Mouse (Mus musculus) myocyte (in vitro differentiated cells): ENCODE results near the gene Map2k3. TPM values are rescaled to one million over a fixed set of nuclear protein-coding genes. Genes with fewer than 3 reads are reported as not detected.

Experiments used
- H3K27me3 ChIP-seq: one replicate; pipeline ENCODE4 v1.6.1; 2011; ENCODE audit not compliant: control insufficient read depth, insufficient read depth, insufficient read length
- H3K36me3 ChIP-seq: one replicate; pipeline ENCODE4 v1.6.1; 2011; ENCODE audit not compliant: control insufficient read depth, insufficient read depth
- H3K4me2 ChIP-seq: one replicate; pipeline ENCODE4 v1.6.1; 2011; ENCODE audit warnings: low read depth, control low read depth
- H3K4me3 ChIP-seq: one replicate; pipeline ENCODE4 v1.5.1; 2011; ENCODE audit warnings: mild to moderate bottlenecking, control low read depth, moderate library complexity
- H3K79me2 ChIP-seq: one replicate; pipeline ENCODE4 v1.6.1; 2011; ENCODE audit not compliant: control insufficient read depth, insufficient read depth
- H3ac ChIP-seq: one replicate; pipeline ENCODE4 v1.6.1; 2011; ENCODE audit not compliant: control insufficient read depth, insufficient read length
- CEBPB ChIP-seq: IDR thresholded peaks from 2 replicates; pipeline ENCODE4 v1.6.1; 2011; ENCODE audit warnings: mild to moderate bottlenecking, moderate library complexity; ENCODE audit not compliant: poor library complexity, insufficient read depth, severe bottlenecking
- E2F4 ChIP-seq: IDR thresholded peaks from one replicate; pipeline ENCODE4 v1.6.1; 2011; ENCODE audit warnings: mild to moderate bottlenecking, control low read depth, moderate library complexity; ENCODE audit not compliant: insufficient read depth
- MAX ChIP-seq: IDR thresholded peaks from one replicate; pipeline ENCODE4 v1.6.1; 2011; ENCODE audit warnings: low read depth, mild to moderate bottlenecking, control low read depth
- MYOD1 ChIP-seq, 3 experiments: IDR thresholded peaks; one replicate each; pipeline ENCODE4 v1.6.1; 2011; ENCODE audit warnings: control low read depth in 2 of 3, low read depth in 2 of 3, mild to moderate bottlenecking in 2 of 3, moderate library complexity in 1 of 3; ENCODE audit not compliant: insufficient read length in 2 of 3, control insufficient read depth in 1 of 3
- MYOG ChIP-seq, 3 experiments: IDR thresholded peaks; one replicate each; pipeline ENCODE4 v1.6.1; 2011; ENCODE audit warnings: control low read depth in 2 of 3, low read depth in 2 of 3, mild to moderate bottlenecking in 2 of 3; ENCODE audit not compliant: insufficient read length in 2 of 3, control insufficient read depth in 1 of 3, insufficient read depth in 1 of 3
- POLR2A ChIP-seq: IDR thresholded peaks from one replicate; pipeline ENCODE4 v1.6.1; 2011; ENCODE audit warnings: low read depth, mild to moderate bottlenecking, control low read depth, moderate library complexity; ENCODE audit not compliant: insufficient read length
- POLR2AphosphoS2 ChIP-seq: IDR thresholded peaks from one replicate; pipeline ENCODE4 v1.6.1; 2011; ENCODE audit warnings: low read depth, control low read depth; ENCODE audit not compliant: insufficient read length
- REST ChIP-seq: IDR thresholded peaks from one replicate; pipeline ENCODE4 v1.6.1; 2011; ENCODE audit warnings: mild to moderate bottlenecking, control low read depth, moderate library complexity; ENCODE audit not compliant: insufficient read depth, insufficient read length
- SRF ChIP-seq: IDR thresholded peaks from one replicate; pipeline ENCODE4 v1.6.1; 2011; ENCODE audit warnings: low read depth; ENCODE audit not compliant: control insufficient read depth, insufficient read length
- TCF12 ChIP-seq: IDR thresholded peaks from one replicate; pipeline ENCODE4 v1.6.1; 2011; ENCODE audit warnings: mild to moderate bottlenecking, control low read depth; ENCODE audit not compliant: poor library complexity, insufficient read depth, severe bottlenecking
- TCF3 ChIP-seq: IDR thresholded peaks from one replicate; pipeline ENCODE4 v1.6.1; 2011; ENCODE audit warnings: low read depth, control low read depth; ENCODE audit not compliant: insufficient read length
- USF1 ChIP-seq: IDR thresholded peaks from one replicate; pipeline ENCODE4 v1.6.1; 2011; ENCODE audit warnings: low read depth, mild to moderate bottlenecking, control low read depth, moderate library complexity
- polyA plus RNA-seq: library from polyadenylated mRNA; unstranded; fragments of >200 nt; fragmentation: generic; extraction: Trizol; gene quantifications from one replicate; pipeline ENCODE4 v1.2.1, GENCODE M21; 2012; ENCODE audit warnings: missing spikeins

Map2k3 gene
- polyA plus RNA-seq, 1 experiment = 68.5 TPM

GRCm38 (mm10) chr11:60935975-60936373 is 4.1 kb downstream of the Map2k3 start:
- peaks cover 90% of the 10 kb centered on the region for H3K79me2 ChIP-seq
- H3K27me3 ChIP-seq = no peaks in the 10 kb centered on the region
- no peak overlapping the region for H3ac ChIP-seq
- peak overlapping the region; percentile 57 for H3K4me3 ChIP-seq
- TF ChIP-seq CEBPB (no peak), MYOD1 (IDR thresholded peaks at IDR 0.05; ENCODE audit: control insufficient read depth in 1 of 3, insufficient read length in 2 of 3, low read depth in 2 of 3) (no peak), TCF12 (no peak), E2F4 (no peak), TCF3 (no peak), SRF (no peak), USF1 (no peak), POLR2AphosphoS2 (no peak), POLR2A (no peak), MYOG (IDR thresholded peaks at IDR 0.05; ENCODE audit: control insufficient read depth in 1 of 3, insufficient read depth in 1 of 3, insufficient read length in 2 of 3, low read depth in 2 of 3) (no peak), REST (no peak), MAX (no peak)
- H3K4me2 ChIP-seq = peak overlapping the region; percentile 94
- H3K36me3 ChIP-seq = peaks cover 7% of the 10 kb centered on the region

DNA sequence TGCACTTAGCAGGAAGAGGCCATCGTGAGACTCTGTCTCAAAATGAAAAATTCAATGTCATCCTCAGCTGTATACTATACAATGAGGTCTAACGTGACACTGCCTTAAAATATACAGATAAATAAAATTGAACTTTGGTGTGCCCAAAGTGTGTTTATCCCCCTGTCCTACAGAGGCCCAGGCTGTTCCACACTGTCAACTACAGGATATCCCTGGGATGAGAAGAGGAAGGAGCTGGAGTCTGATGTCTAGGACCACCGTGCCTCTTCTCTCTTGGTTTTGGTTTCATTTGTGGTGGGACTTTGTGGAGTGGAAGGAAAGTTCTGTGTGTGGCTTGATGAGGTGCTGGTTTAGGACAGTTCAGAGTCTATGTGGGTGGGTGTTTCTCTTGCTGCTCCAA is 5.8 kb downstream of the Map2k3 start:
- Histone ChIP-seq H3K4me2 (no peak overlapping the region), H3K36me3 (peaks cover 7% of the 10 kb centered on the region)
- TF ChIP-seq E2F4 (no peak), MAX (no peak), REST (no peak), SRF (no peak), MYOD1 (IDR thresholded peaks at IDR 0.05; ENCODE audit: control insufficient read depth in 1 of 3, insufficient read length in 2 of 3, low read depth in 2 of 3) (no peak), POLR2AphosphoS2 (no peak), POLR2A (no peak), TCF12 (no peak), TCF3 (no peak), USF1 (no peak)

GRCm38 (mm10) chr11:60939487-60939886 is 7.7 kb downstream of the Map2k3 start:
- Histone ChIP-seq H3K79me2 (peaks cover 72% of the 10 kb centered on the region), H3K36me3 (peaks cover 7% of the 10 kb centered on the region), H3ac (no peak overlapping the region), H3K4me2 (peak overlapping the region; percentile 1), H3K4me3 (no peak overlapping the region), H3K27me3 (no peaks in the 10 kb centered on the region)
- no peak for TF ChIP-seq USF1
- peak in 1 of 3 experiments; percentile 27 for TF ChIP-seq MYOG (IDR thresholded peaks at IDR 0.05; ENCODE audit: control insufficient read depth in 1 of 3, insufficient read depth in 1 of 3, insufficient read length in 2 of 3, low read depth in 2 of 3)
- no peak for TF ChIP-seq TCF3
- TF ChIP-seq MYOD1 (IDR thresholded peaks at IDR 0.05; ENCODE audit: control insufficient read depth in 1 of 3, insufficient read length in 2 of 3, low read depth in 2 of 3) = peak in 1 of 3 experiments; percentile 35

More for the DNA sequence above, 5.8 kb downstream of the Map2k3 start:
- Histone ChIP-seq H3ac (no peak overlapping the region), H3K27me3 (no peaks in the 10 kb centered on the region), H3K79me2 (peaks cover 91% of the 10 kb centered on the region), H3K4me3 (no peak overlapping the region)

GRCm38 (mm10) chr11:60940501-60940900 is 8.7 kb downstream of the Map2k3 start:
- H3K36me3 ChIP-seq = peaks cover 7% of the 10 kb centered on the region
- H3K27me3 ChIP-seq = no peaks in the 10 kb centered on the region
- TF ChIP-seq USF1 = no peak
- TF ChIP-seq E2F4 = no peak
- TF ChIP-seq SRF = no peak
- no peak for TF ChIP-seq REST
- no peak for TF ChIP-seq POLR2A
- H3K4me2 ChIP-seq = no peak overlapping the region
- peaks cover 62% of the 10 kb centered on the region for H3K79me2 ChIP-seq
- no peak overlapping the region for H3K4me3 ChIP-seq
- H3ac ChIP-seq = no peak overlapping the region

- no peak overlapping the region for H3K4me3 ChIP-seq
- TF ChIP-seq MYOG (IDR thresholded peaks at IDR 0.05; ENCODE audit: control insufficient read depth in 1 of 3, insufficient read depth in 1 of 3, insufficient read length in 2 of 3, low read depth in 2 of 3) (peak in 1 of 3 experiments; percentile 62), TCF12 (no peak), E2F4 (no peak), POLR2A (no peak), MYOD1 (IDR thresholded peaks at IDR 0.05; ENCODE audit: control insufficient read depth in 1 of 3, insufficient read length in 2 of 3, low read depth in 2 of 3) (peak in 2 of 3 experiments; percentile 41 to 42), TCF3 (no peak), SRF (no peak)
- H3K79me2 ChIP-seq = peaks cover 53% of the 10 kb centered on the region
- H3K36me3 ChIP-seq = peaks cover 7% of the 10 kb centered on the region
- H3K27me3 ChIP-seq = no peaks in the 10 kb centered on the region
- H3ac ChIP-seq = no peak overlapping the region
- H3K4me2 ChIP-seq = peak overlapping the region; percentile 18
Observed at GRCm38 (mm10) chr11:60941370-60941769, 9.5 kb downstream of the Map2k3 start.
